Mouse (Mus musculus) spleen, adult 2 months (tissue): ENCODE data around the gene Ppat.
A peak's percentile ranks its signal among the peaks of the same experiment; 100 is the strongest.

ENCODE experiments used
- CTCF ChIP-seq: fragments of 200-500 bp; IDR thresholded peaks from 2 replicates; pipeline ENCODE4 v1.5.1; 2011; ENCODE audit warnings: mild to moderate bottlenecking, inconsistent platforms; ENCODE audit not compliant: insufficient read depth, insufficient read length, insufficient replicate concordance; ENCODE audit errors: extremely low read depth
- POLR2A ChIP-seq: fragments of 200-500 bp; IDR thresholded peaks from 2 replicates; pipeline ENCODE4 v1.6.1; 2011; ENCODE audit warnings: low read depth, low read length, inconsistent platforms

GRCm38 (mm10) chr5:76905405-76906154, 45.8 kb downstream of the Ppat start, which contains the start of gene Aasdh:
- peak; percentile 90 for TF ChIP-seq POLR2A
- peak; percentile 17; the same call in 1 of the 2 replicates for TF ChIP-seq CTCF
